ENCODE assay signal across 8 mouse cellular contexts in genomic region chr14:31335765-31336164, GRCm38 (mm10). TPM values are rescaled to one million over a fixed set of nuclear protein-coding genes. Genes with fewer than 3 reads are reported as not detected.
DNase-seq lines count a peak whose midpoint lies in the region; ATAC-seq and TF ChIP-seq lines count a peak whose summit lies in the region.

No protein-coding gene starts in this region.

- peaks cover 9% of the 10 kb centered on the region for H3K36me3 ChIP-seq in heart, embryonic 14.5 days (ENCODE audit: control insufficient read depth, insufficient read depth, low read length)
- peaks cover 9% of the 10 kb centered on the region for H3K36me3 ChIP-seq in heart, postnatal 0 days (replicated peaks; ENCODE audit: control insufficient read depth, insufficient read depth, low read length)
- peaks cover 6% of the 10 kb centered on the region for H3K36me3 ChIP-seq in midbrain, embryonic 10.5 days

- H3K27ac ChIP-seq in heart, embryonic 14.5 days (replicated peaks in 1 of 2; ENCODE audit: control insufficient read depth in 1 of 2, insufficient read depth in 1 of 2, low read depth in 2 of 2, low read length in 2 of 2) = peak overlapping the region in 1 of 2 experiments; percentile 73; a peak in 2 of 4 replicates
- 0 out of 2 replicates have a peak overlapping the region, but pooled peaks have one; percentile 2 for H3K27ac ChIP-seq in bone marrow macrophage, adult 2 months (ENCODE audit: insufficient read depth, low read depth, low read length)
- peak overlapping the region; percentile 66 for H3K27ac ChIP-seq in heart, postnatal 0 days (ENCODE audit: low read depth)
- peak overlapping the region; percentile 94 for H3K27ac ChIP-seq in midbrain, embryonic 10.5 days (replicated peaks)

- no peaks in the 10 kb centered on the region for H3K9me3 ChIP-seq in heart, embryonic 14.5 days (ENCODE audit: control insufficient read depth, low read length)
- no peaks in the 10 kb centered on the region for H3K9me3 ChIP-seq in heart, postnatal 0 days (replicated peaks; ENCODE audit: control insufficient read depth, low read length)
- H3K9me3 ChIP-seq in midbrain, embryonic 10.5 days (replicated peaks) = no peaks in the 10 kb centered on the region

- TF ChIP-seq POLR2A in bone marrow macrophage, adult 2 months (IDR thresholded peaks at IDR 0.05; ENCODE audit: borderline replicate concordance, low read depth, low read length) = no peak

- peak overlapping the region; percentile 85 for H3K4me2 ChIP-seq in heart, embryonic 14.5 days (ENCODE audit: low read length)
- peak overlapping the region; percentile 86 for H3K4me2 ChIP-seq in heart, postnatal 0 days (ENCODE audit: low read depth, low read length)

- no peak for TF ChIP-seq CTCF in bone marrow macrophage, adult 2 months (IDR thresholded peaks at IDR 0.05; ENCODE audit: low read depth, low read length)
- no peak for TF ChIP-seq CTCF in heart, postnatal 0 days (IDR thresholded peaks at IDR 0.05; ENCODE audit: low read depth)

- no peak for DNase-seq in heart, postnatal 36 days
- DNase-seq in heart, postnatal 0 days (ENCODE audit: low spot score) = no peak
- DNase-seq in midbrain, embryonic 10.5 days (ENCODE audit: low spot score) = no peak
- DNase-seq in retina, postnatal 1 day = no peak
- DNase-seq in right cerebral cortex, postnatal 14 days = no peak

- H3K27me3 ChIP-seq in heart, embryonic 14.5 days (ENCODE audit: control insufficient read depth, insufficient read depth, low read length) = no peaks in the 10 kb centered on the region
- H3K27me3 ChIP-seq in heart, postnatal 0 days (ENCODE audit: control insufficient read depth, insufficient read depth, low read length) = 0 out of 2 replicates have a peak, but pooled peaks cover under 1% of the 10 kb centered on the region
- no peaks in the 10 kb centered on the region for H3K27me3 ChIP-seq in midbrain, embryonic 10.5 days (ENCODE audit: low read depth, poor library complexity, severe bottlenecking)

- intact Hi-C loops in heart, postnatal 36 days (cut with DNase I) = loop anchor here (2.0 kb wide), 1 partner anchor 85 kb away; the partner anchor contains the start of genes Bap1 and Phf7

- no peak for TF ChIP-seq EP300 in heart, postnatal 0 days (IDR thresholded peaks at IDR 0.05; ENCODE audit: low read depth)

- ATAC-seq in heart, embryonic 14.5 days (ENCODE audit: insufficient number of reproducible peaks, insufficient read depth, low FRiP score, low read depth) = no peak
- ATAC-seq in heart, postnatal 0 days (ENCODE audit: insufficient read depth, low read depth) = no peak
- ATAC-seq in monocyte, adult 5-6 weeks (replicated peaks; ENCODE audit: insufficient number of reproducible peaks, low FRiP score, low TSS enrichment, poor library complexity, severe bottlenecking) = no peak

- WGBS in heart, embryonic 14.5 days = 39% methylated on average over 3 of the region's 3 CpGs
- WGBS in heart, postnatal 0 days = 54% methylated on average over 3 of the region's 3 CpGs
- 62% methylated on average over 3 of the region's 3 CpGs for WGBS in midbrain, embryonic 10.5 days

- H3K4me3 ChIP-seq in heart, embryonic 14.5 days (ENCODE audit: control insufficient read depth in 1 of 2, insufficient read depth in 1 of 2, low read depth in 1 of 2, low read length in 2 of 2) = peak overlapping the region in 1 of 2 experiments; percentile 79; a peak in 2 of 4 replicates
- H3K4me3 ChIP-seq in bone marrow macrophage, adult 2 months (ENCODE audit: insufficient read depth, low read length) = peak overlapping the region; percentile 54
- H3K4me3 ChIP-seq in heart, postnatal 0 days (ENCODE audit: low read depth, low read length) = peak overlapping the region; percentile 83
- peak overlapping the region; percentile 84 for H3K4me3 ChIP-seq in midbrain, embryonic 10.5 days

- H3K4me1 ChIP-seq in heart, embryonic 14.5 days (ENCODE audit: control insufficient read depth in 2 of 2, insufficient read depth in 2 of 2, low read length in 2 of 2) = peaks cover 3 to 14% of the 10 kb centered on the region in 2 experiments
- peaks cover 5% of the 10 kb centered on the region for H3K4me1 ChIP-seq in bone marrow macrophage, adult 2 months (ENCODE audit: control insufficient read depth, insufficient read depth, low read length)
- peaks cover 7% of the 10 kb centered on the region; the same call in 1 of the 2 replicates for H3K4me1 ChIP-seq in heart, postnatal 0 days (ENCODE audit: control insufficient read depth, insufficient read depth)
- H3K4me1 ChIP-seq in midbrain, embryonic 10.5 days = peaks cover 22% of the 10 kb centered on the region

- peak overlapping the region; percentile 65 for H3K9ac ChIP-seq in heart, embryonic 14.5 days (ENCODE audit: low read length)
- H3K9ac ChIP-seq in heart, postnatal 0 days (replicated peaks; ENCODE audit: low read depth, low read length) = no peak overlapping the region

RNA-seq across cellular contexts. Expression of gene Capn7, which starts 0.7 kb away (rescaled TPM):
- polyA plus RNA-seq in heart, embryonic 14.5 days (2014; fragmentation: Nextera tagmentation; extraction: Ambion mirVana) = 44.9 and 45.9 TPM in 2 replicates
- 10 to 100 TPM; 33.2 to 33.9 TPM for total RNA-seq in heart, postnatal 36 days (2021)
- 37.5 and 39.7 TPM in 2 replicates for polyA plus RNA-seq in bone marrow macrophage, adult 2 months (2012; ENCODE audit: insufficient read depth, insufficient read length, missing spikeins)
- total RNA-seq in heart, postnatal 0 days (2014; rRNA removed; ENCODE audit: low replicate concordance) = 34.0 and 51.2 TPM in 2 replicates
- 32.3 and 33.8 TPM in 2 replicates for polyA plus RNA-seq in heart, postnatal 0 days (2015; fragmentation: Nextera tagmentation; extraction: Ambion mirVana)
- polyA plus RNA-seq in midbrain, embryonic 10.5 days (2016; fragmentation: Nextera tagmentation; extraction: Ambion mirVana) = 28.9 and 35.5 TPM in 2 replicates
- 67.9 to 73.5 TPM (median 73.1 TPM) in 3 replicates for total RNA-seq in monocyte, adult 5-6 weeks (2017)

RNA-seq across cellular contexts. Expression of gene Dnah1, which starts 12.1 kb away (rescaled TPM):
- polyA plus RNA-seq in heart, embryonic 14.5 days (2014; fragmentation: Nextera tagmentation; extraction: Ambion mirVana) = 0.86 and 0.93 TPM in 2 replicates
- under 1 TPM in 1 of 2 experiments, not detected in 1; 0.06 TPM for total RNA-seq in heart, postnatal 36 days (2021)
- polyA plus RNA-seq in bone marrow macrophage, adult 2 months (2012; ENCODE audit: insufficient read depth, insufficient read length, missing spikeins) = not detected in 2 replicates
- total RNA-seq in heart, postnatal 0 days (2014; rRNA removed; ENCODE audit: low replicate concordance) = 0.08 TPM in 1 of 2 replicates, not detected in the other
- polyA plus RNA-seq in heart, postnatal 0 days (2015; fragmentation: Nextera tagmentation; extraction: Ambion mirVana) = 0.10 and 0.15 TPM in 2 replicates
- 7.4 and 7.7 TPM in 2 replicates for polyA plus RNA-seq in midbrain, embryonic 10.5 days (2016; fragmentation: Nextera tagmentation; extraction: Ambion mirVana)
- under 0.01 TPM in 1 of 3 replicates, not detected in the others for total RNA-seq in monocyte, adult 5-6 weeks (2017)
